Mouse (Mus musculus) CD4-positive, CD25-positive, alpha-beta regulatory T cell, adult 4 months (primary cell): ENCODE measurements around the gene Slc39a1. TPM values are rescaled to one million over a fixed set of nuclear protein-coding genes. Genes with fewer than 3 reads are reported as not detected.

ENCODE experiments used
- polyA plus RNA-seq, 2 experiments: library from polyadenylated mRNA; unstranded; fragments of 100-300 nt; shearing (Covaris generic); gene quantifications; one replicate each; pipeline ENCODE4 v1.2.1; 2017

Slc39a1 gene
- polyA plus RNA-seq, 2 experiments from 2014 or later, result 36.5 to 50.4 TPM

Other genes with a start within 250 kb of the Slc39a1 start
- 10 to 100 TPM; 69.2 to 70.3 TPM for gene Hax1, start 249.4 kb upstream of the Slc39a1 start, polyA plus RNA-seq
- gene 4933434E20Rik, start 196.5 kb upstream of the Slc39a1 start, polyA plus RNA-seq, result 100 to 1,000 TPM; 371 to 424 TPM
- 100 to 1,000 TPM; 226 to 315 TPM for gene Ubap2l, start 195.5 kb upstream of the Slc39a1 start, polyA plus RNA-seq
- gene Tpm3, start 175.5 kb upstream of the Slc39a1 start, polyA plus RNA-seq, result 1,000 to 10,000 TPM in 1 of 2 experiments, 100 to 1,000 TPM in 1; 868 to 1,085 TPM
- gene Nup210l, start 144.0 kb upstream of the Slc39a1 start, polyA plus RNA-seq, result under 1 TPM; 0.27 to 0.58 TPM
- 1,000 to 10,000 TPM; 7,118 to 8,557 TPM for gene Rps27, start 34.5 kb upstream of the Slc39a1 start, polyA plus RNA-seq
- gene Rab13, start 34.5 kb upstream of the Slc39a1 start, polyA plus RNA-seq, result under 1 TPM in 1 of 2 experiments, not detected in 1; 0.58 TPM
- 10 to 100 TPM; 60.5 to 75.2 TPM for gene Jtb, start 16.6 kb upstream of the Slc39a1 start, polyA plus RNA-seq
- gene Creb3l4, start 4.7 kb upstream of the Slc39a1 start, polyA plus RNA-seq, result under 1 TPM in 1 of 2 experiments, not detected in 1; 0.20 TPM
- gene Crtc2, start 6.0 kb downstream of the Slc39a1 start, polyA plus RNA-seq, result 10 to 100 TPM; 34.0 to 50.6 TPM
- 10 to 100 TPM; 17.9 to 28.0 TPM for gene Dennd4b, start 17.0 kb downstream of the Slc39a1 start, polyA plus RNA-seq
- 10 to 100 TPM; 25.2 to 26.2 TPM for gene Gatad2b, start 45.0 kb downstream of the Slc39a1 start, polyA plus RNA-seq
- gene Slc27a3, start 141.8 kb downstream of the Slc39a1 start, polyA plus RNA-seq, result under 1 TPM in 1 of 2 experiments, not detected in 1; 0.19 TPM
- 10 to 100 TPM; 16.9 to 17.9 TPM for gene Ints3, start 185.4 kb downstream of the Slc39a1 start, polyA plus RNA-seq
- not detected for gene Npr1, start 217.7 kb downstream of the Slc39a1 start, polyA plus RNA-seq
- 100 to 1,000 TPM; 113 to 125 TPM for gene Ilf2, start 228.0 kb downstream of the Slc39a1 start, polyA plus RNA-seq
- 10 to 100 TPM; 60.4 to 65.0 TPM for gene Snapin, start 242.9 kb downstream of the Slc39a1 start, polyA plus RNA-seq